Mouse (Mus musculus) urinary bladder, adult 18-20 months (tissue): ENCODE results near the gene Phc2.
"Not testable (repeated sequence)": the region's sequence is repeated elsewhere in the genome, so short reads cannot be mapped to it uniquely, and the experiment has no call there.

Source experiments
- DNase-seq, 2 experiments: peaks; one replicate each; pipeline ENCODE4 v3.0.0; 2022; ENCODE audit warnings: low spot score in 2 of 2, mixed read lengths in 2 of 2

Phc2 gene

DNA sequence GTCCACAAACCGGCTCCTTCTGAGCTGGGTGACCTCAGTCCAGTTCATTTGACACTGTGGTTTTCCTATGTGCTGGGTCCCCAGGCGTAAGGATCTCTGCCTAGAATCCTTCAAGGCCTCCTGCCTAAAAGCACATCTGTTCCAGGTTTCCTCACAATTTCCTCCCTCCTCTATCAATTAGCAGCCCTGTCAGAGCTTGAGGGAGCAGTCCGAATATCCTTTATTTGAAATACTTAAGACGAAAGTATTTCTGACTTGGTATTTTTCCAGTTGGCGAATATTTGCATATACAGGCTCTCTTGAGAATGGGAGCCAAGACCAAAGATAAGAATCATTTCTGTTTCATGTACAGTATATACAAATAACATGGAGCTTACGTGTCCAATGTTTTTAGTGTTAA is 8.6 kb upstream of the Phc2 start:
- no peak for DNase-seq

DNA sequence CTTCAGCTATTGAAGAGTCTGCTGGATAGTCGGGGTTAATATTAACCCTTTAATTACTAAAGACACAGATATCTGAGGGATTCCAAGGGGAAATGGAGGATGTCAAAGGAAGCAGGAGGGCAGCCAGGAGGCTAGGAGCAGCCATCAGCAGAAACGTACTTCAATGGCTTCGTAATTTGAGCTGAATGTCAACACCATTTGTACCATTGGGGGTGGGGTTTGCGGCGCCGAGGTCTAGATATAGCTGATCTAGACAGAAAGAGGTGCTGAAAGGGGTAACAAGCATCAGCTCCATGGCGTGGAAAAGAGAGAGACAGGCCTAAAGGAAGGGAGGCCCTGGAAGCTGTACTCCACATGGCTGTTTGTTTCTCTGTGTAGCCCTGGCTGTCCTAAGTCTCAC is 7.7 kb upstream of the Phc2 start:
- no peak for DNase-seq

DNA sequence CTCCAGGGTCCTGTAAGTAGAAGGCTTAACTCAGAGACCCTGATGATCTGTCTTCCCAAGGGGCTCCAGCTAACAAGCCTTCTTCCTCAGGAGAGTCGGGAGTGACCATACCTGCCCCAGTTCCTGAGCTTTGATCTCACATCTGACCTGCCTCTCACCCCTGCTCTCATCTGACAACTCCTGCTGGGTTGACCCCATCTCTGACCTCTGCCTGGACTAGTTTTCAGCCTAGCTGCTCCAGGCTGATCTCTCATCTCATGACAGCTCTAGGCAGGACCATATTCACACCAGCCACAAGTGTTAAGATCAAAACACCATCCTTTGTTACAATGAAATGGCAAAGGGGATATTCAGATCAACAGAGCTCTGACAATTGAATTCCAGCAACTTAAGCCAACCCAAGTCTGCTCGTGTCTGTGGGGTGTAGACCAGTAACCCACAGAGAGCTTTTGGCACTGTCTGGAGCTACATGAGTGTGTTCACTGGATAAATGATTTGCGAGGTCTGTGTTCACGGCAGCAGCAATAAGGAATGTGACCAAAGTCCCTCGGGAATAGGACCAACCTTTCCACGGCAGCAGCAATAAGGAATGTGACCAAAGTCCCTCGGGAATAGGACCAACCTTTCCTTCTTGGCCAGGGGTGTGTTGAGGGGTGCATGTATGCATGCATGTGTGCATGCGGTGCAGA is 5.8 kb upstream of the Phc2 start:
- DNase-seq, result no peak

DNA sequence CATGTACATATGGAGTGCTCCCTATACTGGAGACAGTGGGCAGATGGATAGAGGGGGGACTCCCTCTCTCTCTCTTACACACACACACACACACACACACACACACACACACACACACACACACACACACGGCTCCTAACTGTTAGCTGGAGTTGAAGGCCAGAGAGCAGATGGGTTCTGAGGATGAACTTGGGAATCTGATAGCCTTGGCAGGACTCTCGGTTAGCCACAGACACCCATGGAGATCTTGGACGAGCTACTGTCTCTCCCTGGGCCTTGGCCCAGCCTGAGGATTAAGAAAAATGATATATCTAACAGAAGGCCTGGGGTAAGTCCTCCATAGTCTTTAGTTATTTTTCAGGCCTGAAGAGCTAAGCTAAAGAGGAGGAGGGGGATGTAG is 3.0 kb upstream of the Phc2 start:
- DNase-seq, result no peak

DNA sequence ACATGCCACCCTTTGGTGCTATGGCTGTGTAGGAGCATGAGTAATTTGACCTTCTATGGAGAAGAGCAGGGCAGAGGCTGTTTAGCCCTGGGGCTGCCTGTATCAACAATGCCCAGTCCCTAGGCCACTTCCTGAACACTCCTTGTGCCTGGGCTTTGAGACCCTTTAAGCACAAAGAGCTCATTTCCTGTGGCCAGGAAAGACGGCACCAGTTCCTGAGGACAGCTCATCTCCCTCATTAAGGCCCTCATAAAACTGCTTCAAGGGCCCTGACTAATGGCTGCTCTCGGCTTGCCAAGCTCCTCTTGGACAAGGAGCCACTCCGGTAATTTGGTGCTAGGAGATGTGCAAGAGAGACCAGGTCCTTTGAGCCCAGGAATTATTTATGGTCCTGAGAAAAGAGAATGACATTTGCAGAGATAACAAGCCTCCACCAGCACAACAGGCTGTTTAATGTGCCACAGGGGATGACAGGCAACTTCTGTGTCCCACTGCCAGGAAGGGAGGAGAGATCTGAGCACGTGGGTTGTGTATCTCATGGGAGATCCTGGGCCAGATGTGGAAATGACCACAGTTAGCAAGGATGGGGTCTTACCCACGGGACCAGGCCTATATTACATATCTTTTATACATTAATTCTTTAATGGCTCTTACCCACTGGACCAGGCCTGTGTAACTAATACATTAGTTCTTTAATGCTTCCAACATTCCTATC is 1.8 kb upstream of the Phc2 start:
- no peak for DNase-seq

DNA sequence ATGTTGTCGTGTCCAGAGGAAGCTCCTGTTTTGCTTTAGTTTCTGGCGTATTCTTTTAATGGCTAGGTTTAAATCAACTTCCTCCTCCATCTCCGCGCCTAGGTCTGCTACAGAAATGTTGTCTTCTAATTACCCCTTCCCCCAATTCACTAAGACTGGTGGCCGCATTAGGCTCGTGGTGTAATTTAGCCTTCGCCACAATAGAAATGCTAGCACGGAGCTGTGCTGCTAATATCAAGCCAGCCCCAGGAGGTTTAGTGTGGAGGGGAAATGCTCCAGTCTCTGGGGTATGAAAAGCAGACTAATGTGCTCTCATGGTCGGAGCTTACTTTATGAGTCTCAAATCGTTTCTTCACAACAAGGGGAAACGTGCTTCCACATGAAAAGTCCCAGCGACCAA is 944 bp downstream of the Phc2 start:
- DNase-seq, result no peak

DNA sequence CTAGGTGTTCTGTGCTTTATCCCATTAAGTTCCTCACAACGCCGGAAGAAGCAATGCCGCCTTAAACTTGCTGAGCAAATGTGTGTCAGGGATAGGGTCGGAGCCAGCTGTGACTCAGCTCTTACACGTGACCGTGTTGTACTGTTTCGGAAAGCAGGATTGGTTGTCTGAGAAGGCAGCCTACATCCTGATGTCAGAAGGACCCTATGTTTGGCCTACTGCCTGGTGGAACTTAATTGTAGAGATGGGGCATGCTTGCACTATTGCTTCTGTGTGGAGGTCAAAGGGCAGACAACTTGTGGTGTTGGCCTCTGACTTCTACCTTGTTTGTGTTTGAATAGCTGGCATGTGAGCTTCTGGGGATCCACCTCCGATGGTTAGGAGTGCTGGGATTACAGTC is 5.7 kb downstream of the Phc2 start:
- DNase-seq, result no peak

DNA sequence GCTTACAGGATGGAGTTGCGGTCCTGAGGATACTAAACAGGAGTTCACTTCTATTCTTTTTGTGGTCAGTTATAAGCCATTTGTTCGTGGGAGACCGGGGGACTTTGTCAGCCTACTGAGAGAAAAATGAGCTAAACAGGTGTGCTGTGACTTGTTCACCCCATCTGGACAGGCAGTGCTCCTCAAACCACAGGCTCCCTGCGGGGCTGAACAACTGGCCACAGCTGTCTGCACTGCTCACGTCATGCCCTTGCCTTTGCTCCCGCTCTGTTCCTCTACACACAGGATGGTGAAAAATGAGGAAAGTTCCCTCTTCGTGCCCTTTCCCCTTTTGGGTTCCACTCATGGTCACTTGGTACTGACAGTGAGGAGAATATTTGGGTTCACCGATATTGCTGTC is 6.6 kb downstream of the Phc2 start:
- DNase-seq, result no peak

DNA sequence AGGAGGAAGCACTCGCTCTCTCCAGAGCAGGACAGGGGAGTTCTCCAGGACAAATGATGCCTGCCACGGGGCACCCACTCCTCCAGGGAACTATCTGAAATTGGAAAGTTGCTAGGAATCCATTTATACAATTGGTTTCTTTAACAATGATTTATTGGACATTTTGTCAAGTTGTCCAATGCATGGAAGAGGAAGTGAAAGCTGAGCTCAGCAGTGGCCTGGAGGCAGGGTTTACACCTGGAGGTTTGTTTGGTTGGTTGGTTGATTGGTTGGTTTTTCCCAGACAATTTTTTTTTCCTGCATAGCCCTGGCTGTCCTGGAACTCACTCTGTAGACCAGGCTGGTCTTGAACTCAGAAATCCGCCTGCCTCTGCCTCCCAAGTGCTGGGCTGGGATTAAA is 9.5 kb downstream of the Phc2 start:
- DNase-seq, result no peak

DNA sequence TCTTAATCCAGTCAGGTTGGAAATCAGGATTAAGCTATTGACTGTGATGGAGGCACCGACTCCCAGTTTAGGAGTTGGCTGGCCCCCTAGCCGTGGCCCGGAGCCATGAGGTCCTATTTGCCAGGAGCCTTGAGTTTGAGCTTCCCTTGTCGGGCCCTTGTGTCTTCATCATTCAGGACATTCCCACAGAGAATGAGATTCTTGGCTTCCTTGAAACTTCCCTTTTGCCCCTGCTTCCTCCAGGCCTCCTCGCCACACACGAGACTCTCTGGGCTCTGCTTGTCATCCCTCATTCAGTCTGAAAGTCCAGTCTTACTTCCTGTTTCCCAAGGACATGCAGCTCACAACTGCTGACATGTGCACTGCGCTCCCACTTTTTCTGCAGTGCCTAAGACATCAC is 11.9 kb downstream of the Phc2 start:
- DNase-seq, result not testable (repeated sequence)

DNA sequence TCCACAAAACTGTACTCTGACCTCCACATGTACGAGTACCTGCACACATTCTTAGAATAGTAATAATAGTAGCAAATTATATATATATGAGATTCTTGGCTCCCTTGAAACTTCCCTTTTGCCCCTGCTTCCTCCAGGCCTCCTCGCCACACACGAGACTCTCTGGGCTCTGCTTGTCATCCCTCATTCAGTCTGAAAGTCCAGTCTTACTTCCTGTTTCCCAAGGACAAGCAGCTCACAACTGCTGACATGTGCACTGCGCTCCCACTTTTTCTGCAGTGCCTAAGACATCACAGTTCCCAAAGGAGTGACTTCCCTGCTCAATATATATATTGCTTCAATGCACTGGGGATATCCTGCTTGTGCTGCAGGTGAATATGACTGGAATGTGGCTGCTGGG is 12.7 kb downstream of the Phc2 start:
- DNase-seq, result not testable (repeated sequence)

DNA sequence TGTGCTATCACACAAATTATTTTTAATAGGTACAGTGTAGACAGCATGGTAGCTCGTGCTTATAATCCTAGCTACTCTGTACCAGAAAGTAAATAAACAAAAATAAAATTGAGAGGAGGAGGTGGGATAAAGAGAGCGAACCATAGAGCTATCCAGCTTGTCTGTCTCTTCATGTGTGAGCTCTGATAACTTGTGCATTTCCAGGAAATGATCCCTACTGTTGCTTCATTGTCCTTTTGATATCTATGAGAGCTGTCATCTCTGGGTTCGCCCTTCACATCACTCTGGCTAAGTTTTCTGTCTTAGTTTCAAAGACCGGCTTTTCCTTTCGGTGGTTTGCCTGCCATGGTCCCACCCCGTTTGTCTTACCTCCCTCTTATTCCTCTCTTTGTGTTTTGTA is 14.7 kb downstream of the Phc2 start:
- no peak for DNase-seq

DNA sequence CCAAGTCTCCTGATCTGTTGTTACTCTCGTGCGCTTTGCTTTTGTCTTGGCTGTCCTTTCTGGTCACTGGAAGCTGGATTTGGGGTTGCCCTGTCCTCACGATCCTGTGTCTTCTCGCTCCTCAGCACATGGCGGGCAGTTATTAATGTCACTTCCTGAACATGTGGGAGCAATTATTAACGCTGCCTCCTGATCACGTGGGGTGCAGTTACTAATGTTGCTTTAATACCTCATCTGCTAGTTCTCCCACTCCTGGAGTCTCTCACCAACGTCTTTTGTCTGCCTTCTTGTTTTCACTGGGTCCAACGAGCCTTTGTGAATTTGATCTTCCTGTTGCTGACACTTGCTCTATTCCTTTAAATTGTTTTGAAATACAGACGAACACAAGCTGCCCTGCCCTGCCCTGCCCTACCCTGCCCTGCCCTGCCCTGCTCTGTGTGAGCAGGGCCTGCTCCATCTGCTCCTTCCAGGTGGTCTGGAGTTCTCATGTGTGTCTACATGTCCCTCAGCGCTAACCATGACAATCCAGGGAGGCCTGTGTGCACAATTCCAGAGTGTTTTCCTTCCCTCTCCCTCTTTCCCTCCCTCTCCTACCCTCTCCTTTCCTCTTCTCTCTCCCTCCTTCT is 16.2 kb downstream of the Phc2 start:
- DNase-seq, result no peak

DNA sequence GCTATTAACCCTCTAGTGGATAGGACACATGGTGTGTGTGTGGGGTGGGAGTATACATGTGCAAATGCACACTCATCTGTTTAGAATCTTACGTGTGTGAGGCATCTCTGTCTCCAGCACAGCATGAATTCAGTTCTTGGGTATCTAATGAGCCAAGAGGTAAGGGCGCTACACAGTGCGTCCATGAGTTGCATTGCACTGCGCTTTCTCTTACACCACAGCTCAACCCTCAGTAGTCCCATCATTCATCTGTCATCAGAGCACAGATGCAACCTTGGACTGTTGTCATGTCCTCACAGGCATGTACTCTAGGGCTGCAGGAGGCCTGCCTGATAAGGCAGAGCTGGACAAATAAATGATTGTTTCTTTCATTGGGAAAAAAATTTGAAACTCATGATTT is 18.0 kb downstream of the Phc2 start:
- no peak for DNase-seq

DNA sequence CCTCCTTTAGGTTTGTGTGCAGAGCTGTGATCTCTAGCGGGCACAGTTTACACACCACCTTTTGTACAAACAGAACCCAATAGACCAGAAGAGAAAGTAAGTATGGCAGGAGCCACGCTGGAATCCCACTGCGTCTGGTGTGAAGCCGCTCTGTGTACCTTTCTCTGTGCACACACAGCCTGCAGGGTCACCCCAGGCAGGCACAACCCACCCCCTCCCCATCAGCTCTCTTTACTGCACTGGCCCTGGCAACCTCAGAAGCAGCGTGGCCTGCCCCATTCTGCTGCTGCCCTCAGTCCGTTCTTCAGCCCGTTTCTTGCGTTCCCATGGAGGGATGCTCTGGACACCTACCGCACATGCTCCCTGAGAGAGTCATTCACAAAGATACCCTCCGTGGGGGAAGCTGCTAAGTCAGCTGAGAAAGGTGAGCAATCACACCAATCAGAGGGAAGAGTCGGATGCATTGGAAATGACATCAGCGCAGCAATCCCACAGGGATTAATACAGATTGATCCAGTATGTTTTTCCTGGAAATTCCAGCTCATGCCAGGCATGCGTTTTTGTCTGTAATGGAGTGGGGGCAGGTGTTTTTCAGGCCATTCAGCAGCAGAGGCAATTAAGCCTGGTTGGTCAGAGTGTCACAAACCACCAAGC is 24.2 kb downstream of the Phc2 start:
- no peak for DNase-seq

DNA sequence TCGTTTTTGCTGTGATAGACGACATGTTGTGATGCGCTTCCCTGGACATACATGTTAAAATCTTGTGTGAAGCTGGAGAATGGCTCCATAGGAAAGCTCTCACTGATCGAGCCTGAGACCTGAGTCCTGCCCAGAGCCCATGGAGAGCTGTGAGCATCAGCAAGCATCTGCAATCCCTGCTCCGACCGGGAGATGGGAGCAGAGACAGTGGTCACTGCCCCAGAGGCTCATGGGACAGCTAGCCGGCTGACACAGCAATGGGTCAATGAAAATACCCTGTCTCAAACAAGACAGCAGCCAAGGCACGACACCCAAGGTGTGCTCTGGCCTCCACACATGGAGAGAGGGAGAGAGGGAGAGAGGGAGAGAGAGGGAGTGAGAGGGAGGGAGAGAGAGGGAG is 26.6 kb downstream of the Phc2 start:
- no peak for DNase-seq

DNA sequence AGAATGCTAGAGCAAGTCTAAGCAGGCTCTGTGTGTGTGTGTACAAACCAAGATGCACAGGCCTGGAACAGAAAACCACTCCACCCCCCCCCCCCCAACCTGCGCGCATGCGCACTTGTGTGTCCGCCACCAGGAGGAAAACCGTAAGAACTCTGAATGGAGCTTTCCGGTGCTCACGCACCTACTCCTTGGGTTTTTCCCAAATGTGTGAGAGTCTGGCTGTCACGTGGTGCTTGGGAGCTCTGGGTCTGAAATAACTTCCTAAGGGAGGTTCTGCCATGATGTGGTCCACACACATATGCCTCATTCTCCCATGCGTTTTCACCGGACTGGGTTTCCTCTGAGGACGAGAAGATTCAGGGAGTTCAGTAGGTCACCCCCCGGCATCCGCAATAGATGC is 27.8 kb downstream of the Phc2 start:
- DNase-seq, result no peak

DNA sequence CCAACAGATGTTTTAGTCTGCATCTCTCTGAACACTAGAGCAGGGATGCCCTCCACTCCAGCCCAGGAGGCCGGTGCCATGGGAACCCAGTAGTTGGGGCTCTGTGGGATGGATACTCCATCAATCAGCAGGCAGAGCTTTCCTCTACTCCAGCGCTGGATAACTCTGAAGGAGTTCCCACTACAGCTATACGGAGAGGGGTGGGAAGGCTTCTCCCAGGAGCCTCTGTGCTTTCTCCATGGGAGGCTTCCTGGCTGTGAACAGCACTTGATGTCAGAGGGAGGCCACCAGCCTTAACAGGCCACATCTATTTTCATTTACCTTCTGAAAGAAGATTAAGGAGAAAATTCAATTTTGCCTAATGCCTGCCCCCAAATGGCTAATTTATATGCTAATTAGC is 29.2 kb downstream of the Phc2 start:
- DNase-seq, result no peak

DNA sequence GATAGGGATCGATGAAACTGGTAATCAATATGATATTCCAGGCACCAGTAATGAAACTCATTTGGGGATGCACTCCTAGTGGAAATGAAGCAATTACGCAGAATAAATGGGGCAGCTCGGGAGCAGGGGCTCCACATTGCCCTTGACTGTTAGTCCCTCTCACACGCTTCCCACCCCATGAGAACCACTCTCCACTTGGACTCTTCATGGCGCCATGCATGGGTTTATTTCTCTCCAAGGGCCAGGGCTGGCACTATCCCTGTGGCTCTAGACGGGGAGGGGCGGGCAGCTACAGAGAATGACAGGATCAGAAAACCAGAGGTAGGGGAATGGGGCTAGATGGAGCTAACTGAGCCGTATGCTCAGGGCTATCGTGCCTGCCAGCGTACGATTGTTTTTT is 29.6 kb downstream of the Phc2 start:
- DNase-seq, result no peak

DNA sequence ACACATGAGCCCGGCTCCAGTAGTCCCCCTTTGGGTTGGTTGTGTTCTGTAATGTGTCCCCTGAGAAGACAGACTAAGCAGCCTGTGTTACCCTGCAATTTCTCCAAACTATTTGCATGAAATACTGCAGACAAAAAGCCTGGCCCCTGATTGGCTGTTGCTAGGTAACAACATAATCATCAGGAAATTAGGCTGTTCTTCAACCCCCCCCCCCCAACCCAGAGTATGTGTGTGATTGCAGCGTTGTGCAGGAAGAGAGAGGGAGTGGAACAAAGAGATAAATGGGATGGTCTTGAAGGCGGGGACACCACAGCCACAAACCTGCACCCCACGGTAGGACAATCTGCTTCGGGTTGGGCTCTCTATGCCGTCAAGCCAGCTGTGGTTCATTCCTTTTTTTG is 34.0 kb downstream of the Phc2 start:
- no peak for DNase-seq

DNA sequence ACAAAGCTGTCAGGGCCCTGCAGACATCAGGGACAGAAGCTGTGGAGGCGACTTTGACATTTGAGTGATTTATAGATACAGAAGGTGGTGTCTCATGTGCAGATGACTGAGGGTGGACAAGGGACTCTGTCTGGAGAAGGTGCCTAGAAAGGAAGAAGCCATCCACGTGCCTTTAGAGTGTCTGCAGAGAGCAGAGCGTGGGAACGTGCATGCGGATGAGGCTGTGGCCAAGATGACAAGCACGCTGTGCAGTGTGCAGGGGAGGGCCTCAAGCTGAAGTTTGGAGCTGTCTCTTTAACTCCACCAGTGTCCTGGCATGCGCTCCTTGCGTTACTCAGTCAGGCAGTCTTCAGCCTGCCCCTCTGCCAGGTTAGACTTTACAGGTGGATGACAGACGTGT is 34.5 kb downstream of the Phc2 start:
- DNase-seq, result no peak

DNA sequence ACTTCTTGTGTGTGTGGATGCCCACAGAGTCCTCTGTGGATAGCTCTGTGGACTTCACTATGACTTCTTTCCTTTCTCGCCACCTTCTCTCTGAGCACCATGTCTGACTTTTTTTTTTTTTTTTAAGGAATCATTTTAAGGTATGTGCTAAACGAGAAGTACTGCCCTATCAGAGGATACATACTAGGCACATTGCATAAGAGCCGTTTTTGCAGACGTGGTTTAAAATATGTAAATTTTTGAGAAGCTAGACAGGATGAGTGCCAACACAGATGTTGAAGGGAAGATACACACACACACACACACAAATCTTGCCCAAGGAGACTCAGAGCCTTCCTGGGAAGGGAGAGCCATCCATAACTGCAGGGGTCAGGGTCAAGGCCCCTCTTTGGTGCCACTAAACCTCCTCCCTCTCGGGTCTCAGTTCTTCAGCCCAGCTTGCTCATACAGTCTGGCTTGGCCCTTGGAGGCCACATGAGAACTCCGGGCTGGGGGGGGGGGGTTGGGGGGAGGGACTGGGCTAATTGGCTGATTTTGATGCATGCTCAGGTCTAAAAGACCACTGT is 35.3 kb downstream of the Phc2 start:
- no peak for DNase-seq

DNA sequence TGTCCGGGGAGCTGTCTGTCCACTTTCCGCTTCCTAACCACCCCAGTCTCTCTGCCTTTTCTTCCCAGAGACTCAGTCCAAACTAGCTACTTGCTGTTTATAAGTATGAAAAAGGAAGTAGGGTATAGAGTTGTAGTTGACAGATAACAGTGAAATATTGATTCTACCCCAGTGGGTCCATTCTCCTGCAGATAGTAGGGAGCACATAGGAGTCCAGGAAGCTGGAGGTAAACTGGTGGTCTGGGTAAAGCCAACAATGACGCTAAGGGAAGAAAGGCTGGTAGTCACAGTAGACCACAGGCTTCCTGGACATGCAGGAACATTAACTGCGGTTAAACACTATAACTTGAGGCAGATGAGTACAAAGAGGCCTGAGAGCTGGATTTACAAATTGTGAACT is 36.7 kb downstream of the Phc2 start:
- DNase-seq, result no peak
